Mouse (Mus musculus): ENCODE measurements around the gene Gpc3. TPM values are rescaled to one million over a fixed set of nuclear protein-coding genes. Genes with fewer than 3 reads are reported as not detected.
A peak's percentile ranks its signal among the peaks of the same experiment; 100 is the strongest.

Gene Gpc3
- total RNA-seq (2021): 59.6 and 65.3 TPM in 2 replicates
- long read RNA-seq, experiment 1, transcript Gpc3-201 (8 exons, 2,216 nt): major isoform, 22 of 23 reads
- long read RNA-seq, experiment 1, partial matches to known transcripts: 1 of 23 reads
- long read RNA-seq, experiment 1, other reads (novel, unspliced or antisense): 0 of 23 reads
- long read RNA-seq, experiment 2, transcript Gpc3-201 (8 exons, 2,216 nt): major isoform, 28 of 32 reads
- long read RNA-seq, experiment 2, partial matches to known transcripts: 4 of 32 reads
- long read RNA-seq, experiment 2, other reads (novel, unspliced or antisense): 0 of 32 reads

DNA sequence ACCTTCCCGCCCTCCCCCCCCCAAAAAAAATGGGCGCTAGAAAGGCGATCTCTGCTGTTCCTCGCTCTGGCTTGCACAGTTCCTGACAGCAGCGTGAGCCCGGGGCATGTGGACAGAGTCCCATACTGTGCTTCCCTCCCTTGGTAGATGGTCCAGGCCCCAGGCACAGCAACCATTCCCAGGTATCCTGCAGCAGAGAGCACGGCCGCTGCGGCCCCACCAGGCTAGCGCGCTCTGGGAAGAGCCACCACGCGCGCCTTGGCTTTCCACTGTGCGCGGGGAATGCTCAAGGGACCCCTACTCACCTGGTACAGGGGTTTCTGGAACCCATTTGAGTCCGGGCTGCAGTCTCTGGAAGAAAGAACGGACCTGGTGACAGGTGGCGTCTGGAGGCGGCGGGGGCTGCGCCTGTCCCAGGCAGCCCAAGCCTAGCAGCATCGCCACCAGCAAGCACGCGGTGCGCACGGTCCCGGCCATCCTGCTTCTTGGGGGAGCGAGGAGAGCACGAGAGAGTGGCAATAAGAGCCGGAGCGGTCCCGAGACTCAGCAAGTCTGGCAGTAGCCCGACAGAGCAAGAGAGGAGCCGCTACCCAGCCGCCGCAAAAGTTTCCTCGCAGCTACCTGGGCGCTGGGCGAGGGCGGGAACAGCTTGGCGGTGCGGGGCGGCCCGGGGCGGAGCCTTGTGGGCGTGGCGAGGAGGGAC is at the start of gene Gpc3:
Gene Gpc3, minus strand, starts transcription at position 623 of the 703 bp plus-strand sequence.
- DNase-seq: peak; percentile 68

DNA sequence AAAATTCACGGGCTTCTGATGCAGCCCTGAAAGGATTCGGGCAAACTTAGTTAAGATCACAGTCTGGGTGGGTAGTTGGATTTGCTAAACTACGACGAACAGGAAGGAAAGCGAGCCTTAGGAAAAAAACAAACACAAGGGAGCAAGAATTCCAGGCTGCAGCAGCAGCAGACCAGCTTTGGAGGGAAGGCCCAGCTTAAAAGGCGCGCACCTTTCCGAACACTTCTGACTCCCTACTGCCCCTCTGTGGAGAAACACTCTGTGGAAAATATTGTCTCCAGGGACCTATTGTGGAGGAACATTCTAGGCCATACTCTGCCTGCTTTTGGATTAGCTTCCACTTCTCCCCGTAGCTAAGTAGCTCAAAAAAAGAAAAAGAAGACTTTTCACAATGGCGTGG is 38.2 kb upstream of the Gpc3 start:
- peak; percentile 46 for DNase-seq

DNA sequence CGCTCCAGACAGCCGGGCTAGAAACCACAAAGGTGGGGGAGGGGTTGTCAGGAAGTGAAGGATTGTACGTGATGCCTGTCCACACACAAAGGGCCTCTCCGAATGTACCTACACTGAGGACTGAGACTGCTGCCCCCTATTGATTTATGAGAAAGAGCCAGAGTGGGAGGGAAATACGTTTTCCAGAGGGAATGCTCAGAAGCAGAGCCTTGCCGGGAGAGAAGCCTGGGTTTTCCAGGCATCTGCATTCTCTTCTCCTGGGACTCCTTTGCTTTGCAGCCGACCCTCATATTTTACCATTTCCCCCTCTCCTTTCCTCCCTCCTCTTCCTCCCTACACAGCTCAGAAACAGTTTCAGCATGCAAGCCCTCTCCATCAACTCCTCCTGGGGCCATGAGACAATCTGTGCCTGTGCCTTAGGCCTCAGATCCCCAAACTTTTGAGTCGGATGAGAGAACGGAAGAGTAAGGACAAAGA is 37.8 kb upstream of the Gpc3 start:
- DNase-seq: no peak

DNA sequence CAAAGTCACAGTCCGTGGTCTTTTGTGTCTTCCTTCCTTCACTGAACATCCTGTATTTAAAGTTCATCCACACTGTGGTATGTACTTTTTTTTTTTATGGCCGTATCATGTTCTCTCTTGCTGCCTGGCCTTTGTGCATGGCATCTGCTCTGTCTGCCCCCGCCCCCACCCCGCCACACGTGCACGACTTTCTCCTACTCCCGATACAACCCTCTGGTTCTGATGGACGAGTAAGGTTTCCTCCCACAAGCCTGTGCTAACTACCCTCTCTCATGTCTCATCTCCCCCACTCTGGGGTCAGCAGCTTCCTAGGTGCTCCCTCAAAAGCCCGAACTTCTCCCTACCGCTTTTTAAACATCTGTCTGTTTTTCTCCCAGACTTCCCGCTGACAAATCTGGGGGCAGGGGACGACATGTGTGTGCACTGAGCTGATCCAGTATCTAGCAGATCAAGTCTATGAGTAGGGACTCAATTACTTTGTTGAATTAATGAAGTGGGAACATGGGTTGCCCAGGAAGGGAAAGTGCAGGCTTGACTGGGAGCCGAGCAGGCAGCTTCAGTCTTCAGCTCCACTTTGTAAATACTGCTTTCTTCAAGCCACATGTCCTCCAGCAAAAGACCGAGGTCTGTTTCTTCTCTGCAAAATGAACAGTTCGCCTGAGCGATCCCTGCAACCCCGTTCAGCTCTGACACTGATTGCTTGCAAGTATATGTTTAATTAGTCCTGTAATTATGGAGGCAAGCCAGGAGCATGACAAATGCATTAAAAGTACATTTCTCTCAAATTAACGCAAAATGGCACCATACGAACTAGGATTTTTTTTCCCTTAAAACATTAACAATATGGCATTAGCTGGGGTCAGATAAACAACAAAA is 35.4 kb upstream of the Gpc3 start:
- DNase-seq: no peak

DNA sequence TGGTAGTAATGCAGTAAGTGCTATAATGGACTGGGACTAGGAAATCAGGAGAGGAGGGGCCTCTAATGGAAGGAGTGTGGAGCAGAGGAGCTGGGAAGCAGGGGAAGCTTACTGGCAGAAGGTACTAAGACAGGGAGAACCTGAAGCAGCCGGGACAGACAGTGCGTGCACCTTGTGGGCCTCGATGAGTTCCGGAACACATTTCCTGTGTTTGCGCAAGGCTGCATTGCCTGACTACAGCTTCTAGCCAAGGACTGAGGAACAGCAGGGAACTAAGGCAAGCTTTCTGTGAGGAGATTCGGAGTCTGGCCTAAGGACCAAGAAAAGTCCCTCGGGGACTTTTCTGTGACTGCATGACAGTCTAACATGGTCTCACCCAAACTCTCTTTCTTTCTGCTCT is 30.6 kb upstream of the Gpc3 start:
- no peak for DNase-seq

DNA sequence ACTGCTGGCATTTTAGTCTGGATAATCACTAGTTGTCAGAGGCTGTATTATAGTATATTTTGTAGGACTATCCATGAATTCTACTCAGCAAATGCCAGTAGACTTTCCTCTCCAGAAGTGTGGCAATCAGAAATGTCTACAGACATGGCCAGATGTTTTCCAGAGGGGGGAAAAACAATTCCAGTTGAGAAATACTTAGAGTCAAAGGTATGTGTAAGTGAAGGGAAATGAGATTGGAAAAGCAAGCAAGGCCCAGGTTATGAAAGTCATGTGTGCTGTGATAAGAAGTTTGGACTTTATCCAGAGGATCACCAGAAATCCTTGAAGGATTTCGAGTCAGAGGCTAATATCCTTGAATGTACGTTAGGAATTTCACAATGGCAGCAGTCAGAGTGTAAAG is 29.6 kb upstream of the Gpc3 start:
- DNase-seq: no peak

DNA sequence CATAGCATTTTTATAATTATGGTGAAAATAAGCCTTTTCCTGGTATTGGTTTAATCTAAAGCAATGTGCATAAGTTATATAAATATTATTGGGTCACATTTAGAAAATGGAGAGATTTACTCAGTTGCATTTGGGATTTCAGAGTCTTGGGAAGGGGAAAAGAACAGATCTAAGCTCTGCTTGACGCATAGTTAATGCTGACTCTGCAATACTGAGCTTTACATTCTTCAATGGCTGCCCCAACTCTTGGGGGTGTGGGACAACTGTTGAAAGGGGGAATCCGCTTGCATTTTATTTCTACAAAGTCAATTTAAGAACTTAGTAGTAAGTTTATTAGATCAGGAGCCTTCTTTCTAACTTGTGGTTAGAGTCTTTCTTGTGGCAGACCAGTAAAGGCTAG is 28.4 kb upstream of the Gpc3 start:
- no peak for DNase-seq

DNA sequence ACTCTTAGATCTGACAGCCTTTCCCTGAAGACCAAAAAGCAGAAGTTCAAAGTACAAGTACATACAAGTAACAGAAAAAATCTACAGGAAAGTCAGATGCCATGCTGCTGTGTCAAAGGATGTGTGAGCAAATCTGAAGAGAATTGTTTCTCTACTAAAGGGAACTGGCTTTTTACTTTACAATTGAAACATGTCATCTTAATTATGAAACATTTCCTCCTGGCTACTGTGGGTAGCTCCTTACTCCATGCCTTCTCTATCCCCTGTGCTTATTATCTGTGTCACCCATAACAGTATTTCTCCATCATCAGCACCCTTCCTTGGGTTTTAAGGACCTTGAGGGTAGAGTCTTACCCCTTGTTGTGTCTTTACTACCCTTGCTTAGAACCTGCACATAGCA is 23.7 kb upstream of the Gpc3 start:
- DNase-seq: no peak

DNA sequence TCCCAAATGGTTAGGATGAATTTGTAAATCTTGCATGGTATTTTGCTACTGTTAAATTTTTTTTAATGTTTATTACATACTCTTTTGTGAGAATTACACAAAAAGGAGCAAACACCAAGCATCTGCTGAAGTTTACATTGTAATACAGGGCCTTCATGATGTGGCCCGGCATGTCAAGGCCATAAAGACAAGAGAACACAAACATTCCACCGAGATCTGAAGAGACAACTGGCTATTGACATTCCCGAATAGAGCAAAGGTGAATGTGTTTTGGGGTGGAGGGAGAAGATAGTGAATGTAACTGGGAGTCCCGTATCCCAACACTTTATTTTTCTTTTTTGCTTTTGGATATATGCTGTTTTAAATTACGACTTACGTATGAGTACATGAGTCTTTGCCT is 20.2 kb upstream of the Gpc3 start:
- DNase-seq: no peak

DNA sequence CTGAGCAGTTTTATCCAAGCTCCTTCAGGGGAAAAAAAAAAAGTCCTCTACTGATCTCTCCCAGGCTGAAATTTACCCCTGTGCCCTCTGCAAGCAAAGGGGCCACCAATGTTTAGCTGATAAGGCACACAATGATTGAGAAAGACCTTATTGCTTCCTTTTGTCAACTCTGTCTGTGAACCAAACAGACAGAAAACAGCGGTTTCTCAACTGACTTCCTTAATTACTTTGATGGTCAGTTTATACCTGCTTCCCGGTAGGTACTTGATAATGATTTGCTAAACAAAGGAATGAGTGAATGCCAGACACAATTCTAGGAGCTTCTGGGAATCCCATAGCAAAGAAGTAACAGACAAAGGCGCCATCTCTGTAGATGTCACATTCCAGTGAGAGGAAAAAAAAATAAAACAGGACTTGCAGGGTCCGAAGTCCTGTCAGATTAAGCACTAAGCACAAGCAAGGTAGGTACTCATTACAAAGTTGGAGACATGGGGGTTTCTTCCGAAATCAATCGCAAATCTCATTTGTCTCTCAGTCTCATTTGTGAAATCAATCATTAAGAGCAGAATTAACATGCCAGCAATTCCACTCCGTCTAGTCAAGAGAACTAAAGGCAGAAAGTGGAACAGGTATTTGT is 19.1 kb upstream of the Gpc3 start:
- no peak for DNase-seq

DNA sequence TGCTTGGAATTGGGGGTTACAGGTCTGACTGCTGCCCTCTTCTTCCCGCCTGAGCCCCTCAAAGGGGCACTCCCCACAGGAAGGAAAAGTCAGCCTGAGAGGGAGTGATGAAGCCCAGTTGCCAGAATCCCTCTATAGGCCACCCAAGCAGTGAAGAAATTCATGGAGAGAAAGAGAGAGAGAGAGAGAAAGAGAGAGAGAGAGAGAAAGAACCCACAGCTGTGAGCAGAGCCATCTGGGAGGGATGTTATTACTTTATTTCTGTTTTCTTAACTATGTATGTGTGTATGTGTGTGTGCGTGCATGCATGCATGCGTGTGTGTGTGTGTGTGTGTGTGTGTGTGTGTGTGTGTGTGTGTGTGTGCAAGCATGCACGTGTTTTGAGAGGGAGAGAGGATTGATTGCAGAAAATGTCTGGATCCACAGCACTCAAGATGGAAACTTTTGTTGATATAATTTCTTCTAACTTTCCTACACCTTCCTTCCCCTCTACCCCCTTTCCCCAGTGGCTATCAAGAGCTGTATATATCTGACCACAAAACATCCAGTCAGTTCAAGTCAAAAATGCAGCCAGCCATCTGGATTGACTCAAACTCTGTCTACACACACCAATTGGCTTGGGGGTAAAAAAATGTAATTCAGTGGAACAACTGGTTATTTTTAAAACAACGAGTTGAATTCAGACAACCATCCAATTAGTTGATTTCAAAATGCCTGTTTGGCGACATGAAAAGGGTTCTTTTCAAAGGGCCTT is 13.4 kb upstream of the Gpc3 start:
- DNase-seq: no peak

DNA sequence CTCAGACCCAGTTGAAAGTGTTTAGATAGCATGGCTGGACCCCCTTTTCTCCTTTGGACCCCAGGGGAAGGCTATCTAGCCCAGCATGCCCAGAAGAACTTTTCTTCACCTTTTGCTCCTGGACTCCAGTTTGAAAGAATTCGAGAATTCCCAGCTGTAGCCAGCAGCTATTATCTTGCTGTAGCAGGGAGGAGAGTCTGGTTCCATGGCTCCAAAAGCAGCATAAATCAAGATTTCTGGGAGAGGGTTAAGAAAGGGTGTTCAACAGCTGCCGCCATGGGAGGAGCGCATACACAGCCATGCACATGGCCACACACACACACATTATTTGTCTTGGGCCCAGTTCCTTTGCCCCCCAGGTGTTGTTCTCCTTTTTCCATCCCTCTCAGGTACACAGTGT is 4.1 kb upstream of the Gpc3 start:
- no peak for DNase-seq

DNA sequence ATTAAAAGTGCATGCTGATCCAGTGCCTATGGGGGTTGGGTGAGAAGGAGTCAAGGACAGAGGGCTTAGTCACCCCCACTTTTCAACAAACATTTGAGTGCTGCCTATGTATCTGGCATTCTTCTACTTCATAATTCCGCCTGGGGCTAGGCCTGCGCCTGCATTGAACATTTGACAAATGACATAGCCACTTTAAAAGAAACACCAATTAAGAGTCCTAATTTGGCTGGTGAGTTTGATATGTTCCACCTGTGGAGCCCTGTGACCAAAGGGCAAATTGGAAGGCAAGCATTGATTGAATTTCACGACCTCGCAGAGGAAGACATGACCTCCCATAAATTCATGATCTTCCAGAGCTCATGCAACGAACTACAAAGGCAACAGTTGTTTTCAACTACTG is 2.4 kb upstream of the Gpc3 start:
- DNase-seq: no peak

DNA sequence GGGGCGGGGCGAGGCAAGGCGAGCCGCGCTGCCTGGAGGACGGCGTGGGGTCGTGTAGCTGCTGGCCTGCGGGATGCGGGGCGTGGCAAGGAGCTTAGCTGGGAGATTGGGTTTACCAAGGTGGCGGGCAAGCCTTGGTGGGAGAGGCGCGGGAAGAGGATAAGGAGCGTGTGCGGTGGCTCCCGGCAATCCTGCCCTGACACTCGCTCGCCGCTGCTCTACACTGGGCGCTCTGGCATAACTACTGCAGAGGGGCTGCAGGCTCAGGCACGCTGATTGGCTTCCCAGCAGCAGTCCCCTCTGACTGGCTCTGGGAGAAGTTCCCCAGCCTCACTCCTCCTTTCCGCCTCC is 256 bp upstream of the Gpc3 start:
- no peak for DNase-seq

DNA sequence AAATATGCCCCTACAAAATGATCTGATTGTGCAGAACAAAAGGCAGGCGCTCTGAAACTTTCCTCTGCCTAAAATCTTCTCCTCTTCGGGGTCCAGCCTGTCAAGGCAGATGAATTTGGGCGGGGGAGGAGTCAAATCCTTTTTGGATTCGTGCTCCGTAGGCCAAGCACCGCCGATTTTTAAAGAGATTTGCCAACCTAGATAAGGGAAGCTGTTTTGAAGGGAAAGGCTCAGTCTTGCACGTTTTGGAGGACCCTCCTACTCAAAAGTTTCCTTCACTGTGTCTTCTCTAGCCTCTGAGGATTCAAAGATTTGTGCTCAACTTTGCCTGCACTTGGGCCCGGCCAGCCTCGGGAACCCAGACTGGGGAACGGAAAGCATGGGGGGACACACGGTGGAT is 944 bp downstream of the Gpc3 start:
- no peak for DNase-seq

DNA sequence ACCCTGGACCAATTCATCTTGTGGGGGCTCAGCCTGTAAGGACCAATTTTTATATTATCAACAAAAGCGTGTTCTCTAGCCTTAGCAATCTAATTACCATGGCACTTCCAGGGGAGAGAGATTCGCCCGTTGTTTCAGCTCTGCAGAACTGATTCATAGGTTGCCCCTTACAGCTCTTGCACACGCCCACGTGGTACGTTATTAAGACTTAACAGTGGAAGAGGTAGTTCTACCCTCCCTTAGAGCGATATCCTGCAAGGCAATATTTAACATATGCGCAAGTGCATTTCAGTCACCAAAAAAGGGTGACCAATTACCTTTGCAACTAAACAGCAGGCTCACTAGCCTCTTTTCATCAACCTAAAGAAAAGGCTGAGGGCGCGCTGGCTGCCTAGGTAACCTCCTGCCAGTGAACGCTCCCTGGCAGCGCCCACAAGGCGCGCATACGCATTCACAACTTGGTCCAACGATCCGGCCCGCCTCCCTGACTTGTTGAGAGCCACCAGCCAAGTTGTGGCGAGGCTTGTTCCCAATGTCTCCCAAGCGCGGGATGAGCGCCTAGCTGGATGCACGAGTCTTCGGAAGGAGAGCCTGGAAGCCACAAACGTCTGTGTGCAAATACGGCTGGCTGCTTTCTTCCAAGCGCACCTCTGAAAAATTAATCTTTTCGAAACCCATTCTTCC is 1.6 kb downstream of the Gpc3 start:
- peak; percentile 7 for DNase-seq

DNA sequence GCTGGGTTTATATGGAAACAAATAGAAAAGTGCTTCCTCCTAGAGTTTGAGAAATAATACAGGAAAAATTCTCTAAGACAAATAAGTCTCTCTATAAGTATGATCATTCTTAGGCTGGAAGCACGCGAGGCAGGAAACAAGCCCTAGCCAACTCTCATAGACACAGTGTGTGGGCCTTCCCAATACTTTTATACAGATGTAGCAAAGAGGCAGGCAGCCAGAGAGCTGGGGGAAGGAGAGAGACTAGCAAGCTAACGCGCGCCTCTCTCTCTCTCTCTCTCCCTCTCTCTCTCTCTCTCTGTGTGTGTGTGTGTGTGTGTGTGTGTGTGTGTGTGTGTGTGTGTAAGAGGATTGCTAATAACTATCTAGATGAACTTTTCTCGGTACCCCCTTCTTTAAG is 2.2 kb downstream of the Gpc3 start:
- DNase-seq: no peak

DNA sequence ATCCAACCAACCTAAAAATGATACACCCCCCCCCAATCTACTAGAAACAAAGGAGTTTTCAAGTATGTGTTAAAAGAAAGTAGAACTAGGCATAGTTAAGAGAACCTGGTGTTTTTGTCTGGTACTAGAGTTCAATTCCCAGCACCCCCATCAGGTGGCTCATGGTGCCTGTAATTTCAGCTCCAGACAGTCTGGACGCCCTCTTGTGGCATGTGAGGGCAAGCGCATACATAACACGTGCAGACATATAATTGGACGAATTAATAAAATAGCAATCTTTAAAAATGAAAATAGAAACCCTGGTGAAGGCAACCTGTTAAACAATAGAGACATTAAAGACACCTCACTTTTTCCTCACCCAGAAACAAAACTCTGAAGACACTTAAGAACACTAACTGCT is 10.6 kb downstream of the Gpc3 start:
- DNase-seq: no peak

DNA sequence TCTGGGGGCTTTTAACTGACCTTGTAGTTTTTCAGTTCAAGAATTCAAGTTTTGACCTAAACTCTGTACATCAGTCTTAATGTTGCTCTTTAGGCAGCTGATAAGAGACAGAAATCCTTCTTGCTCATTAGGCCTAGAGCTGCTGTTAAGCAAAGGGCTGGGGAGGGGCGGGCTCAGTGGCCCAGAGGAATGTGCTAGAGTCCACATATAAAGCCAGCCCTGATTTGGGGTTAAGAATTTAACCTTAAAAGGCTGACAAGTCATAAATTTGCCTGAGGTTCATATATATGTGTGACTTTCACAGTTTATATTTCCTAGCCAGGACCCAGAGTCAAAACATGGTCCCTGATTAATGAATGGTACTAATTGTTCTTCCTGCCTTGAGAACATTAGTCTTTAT is 14.5 kb downstream of the Gpc3 start:
- DNase-seq: no peak

DNA sequence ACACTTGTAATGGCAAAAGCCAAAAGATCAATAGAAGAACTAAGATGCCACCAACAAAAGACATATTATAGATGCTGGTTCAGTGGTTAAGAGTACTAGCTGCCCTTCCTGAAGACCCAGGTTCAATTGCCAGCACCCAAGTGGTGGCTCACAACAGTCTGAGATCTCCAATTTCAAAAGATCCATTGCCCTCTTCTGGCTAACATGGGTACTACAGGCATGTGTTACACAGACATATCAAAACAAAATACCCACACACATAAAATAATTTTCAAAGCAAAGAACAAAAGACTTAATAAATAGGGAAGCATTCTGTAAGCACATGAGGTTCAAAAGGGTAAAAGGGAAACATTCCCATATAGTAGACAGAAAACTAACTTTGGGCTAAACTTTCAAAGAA is 26.1 kb downstream of the Gpc3 start:
- DNase-seq: no peak

DNA sequence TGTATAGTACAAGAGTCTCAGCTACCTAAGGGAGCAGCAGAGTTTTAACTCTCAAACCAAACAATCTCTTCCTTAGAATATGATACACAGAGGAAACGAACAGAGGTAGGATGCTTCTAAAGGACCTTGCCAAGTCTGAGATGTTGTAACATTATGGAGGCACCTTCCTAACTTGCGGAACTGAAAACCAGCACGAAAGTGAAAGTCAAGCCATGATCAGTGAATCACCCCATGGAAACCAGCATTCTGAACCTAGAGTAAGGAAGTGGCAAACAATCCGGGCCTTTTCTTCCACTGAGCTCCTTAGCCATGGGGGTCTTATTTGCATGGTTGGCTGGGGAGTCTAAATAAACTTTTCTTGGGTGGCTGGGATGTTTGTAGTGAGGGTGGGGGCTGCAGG is 53.8 kb downstream of the Gpc3 start:
- no peak for DNase-seq

Data from adrenal gland, postnatal 14 days (tissue).